Mouse (Mus musculus): ENCODE measurements around the gene Agtr1a. TPM values are rescaled to one million over a fixed set of nuclear protein-coding genes. Genes with fewer than 3 reads are reported as not detected.

Agtr1a gene
- 1 to 10 TPM in 1 of 2 experiments, under 1 TPM in 1; 0.91 to 1.1 TPM for total RNA-seq (2021)
- long read RNA-seq, experiment 1 = 0 reads
- long read RNA-seq, experiment 2 = 0 reads

DNA sequence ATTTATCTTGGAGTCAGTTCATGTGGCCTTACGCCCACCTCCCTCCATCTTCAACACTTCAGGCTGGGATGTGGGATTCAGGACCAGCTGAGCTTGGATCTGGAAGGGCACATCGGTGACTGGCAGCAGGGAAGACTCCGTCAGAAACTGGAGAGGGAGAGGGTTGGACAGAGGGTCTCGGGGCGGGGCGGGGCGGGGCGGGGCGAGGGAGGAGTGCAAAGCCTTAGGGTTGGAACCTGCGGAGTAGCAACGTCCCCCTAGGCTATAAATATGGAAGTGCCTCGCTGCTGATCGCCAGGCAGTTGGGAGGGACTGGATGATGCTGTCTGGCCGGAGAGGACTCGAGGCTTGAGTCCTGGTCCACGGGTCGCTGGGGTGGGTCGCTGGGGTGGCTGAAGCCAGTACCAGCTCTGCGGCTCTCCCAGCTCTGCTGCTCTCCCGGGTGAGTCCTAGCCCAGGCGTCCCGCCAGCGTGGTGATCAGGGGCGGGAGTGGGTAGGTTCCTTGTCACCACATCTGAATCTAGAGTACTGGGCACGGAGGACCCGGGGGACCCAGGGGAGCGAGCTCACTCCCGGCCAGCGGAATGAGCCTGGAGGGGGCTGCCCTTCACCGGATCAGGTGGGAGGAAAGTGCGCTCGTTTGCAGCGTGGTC, at the start of gene Agtr1a:
Gene Agtr1a (plus strand): TSS at position 294 of the 654 bp plus-strand sequence.
- H3K27ac ChIP-seq = no peak within 1 kb of the TSS
- DNase-seq (ENCODE audit: extremely low spot score in 1 of 2, low spot score in 2 of 2) = peak; percentile 18 to 41
- TF ChIP-seq CTCF (IDR thresholded peaks at IDR 0.05) = no peak
- intact Hi-C loops (cut with DNase I) = no loop called here
- H3K4me3 ChIP-seq = peak within 1 kb of the TSS; percentile 48

DNA sequence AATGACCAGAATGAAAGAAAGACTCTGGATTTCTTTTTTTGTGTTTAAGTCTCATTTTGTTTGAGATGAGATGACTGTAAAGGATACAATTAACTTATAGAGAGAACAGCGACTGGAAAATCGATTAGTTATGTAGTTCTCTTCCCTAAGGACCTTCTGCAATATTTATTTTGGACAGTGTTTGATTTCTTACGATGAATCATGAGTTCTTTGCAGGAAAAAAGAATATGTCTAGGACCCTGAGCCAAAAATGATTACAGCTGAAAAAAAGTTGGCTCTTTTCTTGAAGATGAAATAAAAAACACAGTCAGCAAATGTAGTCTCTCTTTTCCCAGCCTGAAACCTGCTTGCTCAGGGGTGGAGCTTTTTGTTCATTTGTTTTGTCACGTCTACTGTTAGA, 26.0 kb upstream of the Agtr1a start:
- DNase-seq (ENCODE audit: extremely low spot score in 1 of 2, low spot score in 2 of 2) = no peak
- intact Hi-C loops (cut with DNase I) = no loop called here
- Histone ChIP-seq H3K27ac (no peak overlapping the region), H3K4me3 (no peak overlapping the region)
- no peak for TF ChIP-seq CTCF (IDR thresholded peaks at IDR 0.05)

DNA sequence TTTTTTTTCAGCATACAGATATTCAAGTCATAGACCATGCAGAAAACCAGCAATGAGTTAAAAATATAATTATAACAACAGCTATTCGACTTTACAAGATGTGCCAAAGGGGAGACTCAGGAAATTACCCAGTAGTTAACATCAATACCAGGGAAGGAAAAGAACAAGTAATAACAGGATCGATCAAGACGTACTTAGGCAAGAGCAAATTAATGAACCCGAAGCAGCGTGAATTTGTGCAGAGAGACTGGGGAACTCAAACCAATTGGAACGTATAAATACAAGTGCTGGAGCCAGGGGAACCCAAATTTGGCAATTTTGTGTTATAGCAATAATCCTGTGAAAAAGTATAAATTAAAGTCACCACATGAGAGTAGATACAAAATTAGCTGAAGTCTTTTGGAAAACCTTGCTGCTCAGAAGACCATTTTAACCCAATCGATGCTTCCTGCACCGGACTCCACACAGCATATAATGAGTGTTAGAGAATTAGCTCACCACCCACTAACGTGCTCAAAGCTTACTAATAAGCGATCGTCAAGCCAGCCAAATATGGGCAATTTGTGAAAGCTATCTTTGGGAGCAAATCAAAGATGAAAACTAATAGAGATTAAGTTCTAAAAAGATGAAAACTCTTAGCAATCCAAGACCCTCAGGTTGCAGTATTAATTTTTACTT, 11.4 kb upstream of the Agtr1a start:
- intact Hi-C loops (cut with DNase I) = no loop called here
- Histone ChIP-seq H3K4me3 (no peak overlapping the region), H3K27ac (no peak overlapping the region)
- TF ChIP-seq CTCF (IDR thresholded peaks at IDR 0.05) = no peak
- DNase-seq (ENCODE audit: extremely low spot score in 1 of 2, low spot score in 2 of 2) = no peak

DNA sequence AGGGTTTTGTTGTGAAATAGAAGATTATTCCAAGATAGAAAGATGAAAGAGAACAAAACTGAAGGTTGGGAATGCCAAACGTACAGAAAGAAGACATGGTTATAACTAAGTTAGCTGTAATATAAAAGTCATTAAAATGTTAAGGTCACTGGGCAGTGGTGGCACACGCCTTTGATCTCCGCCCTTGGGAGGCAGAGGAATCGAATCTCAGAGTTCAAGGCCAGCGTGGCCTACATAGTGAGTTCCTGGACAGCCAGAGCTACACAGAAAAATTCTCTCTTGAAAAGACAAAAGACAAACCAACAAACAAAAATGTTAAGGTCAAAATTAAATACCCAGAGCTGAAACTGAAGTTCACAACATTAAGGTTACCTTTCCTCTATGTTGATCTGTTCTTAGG, 5.2 kb upstream of the Agtr1a start:
- Histone ChIP-seq H3K27ac (no peak overlapping the region), H3K4me3 (no peak overlapping the region)
- intact Hi-C loops (cut with DNase I) = no loop called here
- no peak for DNase-seq (ENCODE audit: extremely low spot score in 1 of 2, low spot score in 2 of 2)
- TF ChIP-seq CTCF (IDR thresholded peaks at IDR 0.05) = no peak

DNA sequence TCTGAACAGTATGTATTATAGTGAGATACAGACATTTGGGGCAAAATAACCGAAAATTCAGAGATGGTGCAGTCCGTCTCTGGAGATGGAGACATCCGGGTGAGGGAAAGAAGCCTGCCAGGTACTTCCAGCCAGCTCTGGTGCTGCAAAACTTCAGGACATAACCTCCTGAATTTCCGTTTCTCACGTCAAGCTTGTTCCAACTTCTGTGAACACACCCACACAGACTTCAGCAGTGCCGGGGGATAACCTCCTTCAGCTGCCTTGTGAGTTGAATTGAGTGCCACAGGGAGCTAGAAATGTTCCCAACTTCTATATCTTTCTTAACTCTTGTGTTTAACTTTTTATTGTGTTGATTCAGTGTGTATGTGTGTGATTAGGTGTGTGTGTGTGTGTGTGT, 4.4 kb upstream of the Agtr1a start:
- TF ChIP-seq CTCF (IDR thresholded peaks at IDR 0.05) = no peak
- Histone ChIP-seq H3K27ac (no peak overlapping the region), H3K4me3 (no peak overlapping the region)
- DNase-seq (ENCODE audit: extremely low spot score in 1 of 2, low spot score in 2 of 2) = no peak
- intact Hi-C loops (cut with DNase I) = no loop called here

DNA sequence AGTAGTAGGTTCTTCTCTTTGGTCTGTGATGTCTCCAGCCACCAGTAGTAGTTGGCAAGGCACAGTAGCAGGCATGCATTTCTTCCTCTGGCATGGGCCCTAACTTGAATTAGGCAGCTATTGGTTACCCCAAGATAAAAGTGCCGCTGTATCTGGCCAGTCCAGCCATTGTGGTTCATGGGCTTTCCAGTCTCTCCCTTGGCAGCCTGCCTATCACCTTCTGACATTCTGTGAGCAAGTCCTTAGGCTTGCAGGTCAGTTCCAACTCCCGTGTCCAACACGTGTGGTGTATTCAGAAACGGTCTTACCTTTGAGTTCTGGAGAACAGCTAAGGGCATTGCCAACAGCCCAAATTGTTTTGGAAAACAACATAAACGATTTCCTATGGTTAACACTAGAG, 3.7 kb upstream of the Agtr1a start:
- Histone ChIP-seq H3K4me3 (no peak overlapping the region), H3K27ac (no peak overlapping the region)
- intact Hi-C loops (cut with DNase I) = no loop called here
- TF ChIP-seq CTCF (IDR thresholded peaks at IDR 0.05) = no peak
- no peak for DNase-seq (ENCODE audit: extremely low spot score in 1 of 2, low spot score in 2 of 2)

DNA sequence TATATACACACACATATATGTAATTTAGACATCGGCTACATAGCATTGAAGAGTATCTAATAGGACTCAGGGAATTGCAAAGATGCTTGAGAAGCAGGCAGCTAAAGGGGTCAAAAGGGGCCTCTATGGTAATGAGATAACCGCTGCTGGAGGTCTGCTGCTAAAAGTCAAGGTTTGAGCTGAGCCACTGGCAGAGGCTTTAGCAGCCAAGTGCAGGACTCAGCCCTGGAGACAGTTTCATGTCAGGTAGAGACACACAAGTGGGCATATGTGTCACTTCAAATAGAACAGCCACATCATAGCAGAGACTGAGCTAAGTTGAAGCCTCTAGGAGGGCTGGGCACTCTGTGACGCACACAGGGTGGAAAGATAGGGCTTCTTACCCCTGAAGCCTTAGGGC, 1.6 kb upstream of the Agtr1a start:
- no peak for DNase-seq (ENCODE audit: extremely low spot score in 1 of 2, low spot score in 2 of 2)
- no peak overlapping the region for H3K27ac ChIP-seq
- no peak for TF ChIP-seq CTCF (IDR thresholded peaks at IDR 0.05)
- H3K4me3 ChIP-seq = no peak overlapping the region
- intact Hi-C loops (cut with DNase I) = no loop called here

DNA sequence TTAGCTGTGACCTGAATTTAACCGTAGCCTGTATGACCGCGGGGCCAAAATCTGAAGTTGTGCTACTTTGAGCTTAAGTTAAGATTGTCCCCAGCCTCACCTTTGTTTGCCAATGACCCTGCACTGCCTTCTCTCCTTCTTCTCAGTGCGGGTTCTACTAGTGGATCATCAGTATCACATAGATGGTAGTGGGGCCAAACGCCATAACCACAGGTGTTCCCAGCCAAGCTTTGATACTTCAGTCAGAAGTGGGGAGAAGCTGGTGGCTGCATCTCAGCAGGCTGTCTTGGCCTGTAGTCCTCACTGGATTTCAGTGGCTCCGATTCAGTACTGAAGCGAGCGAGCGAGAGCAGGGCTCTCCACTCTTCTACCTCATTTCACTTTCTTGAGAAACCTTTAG, 672 bp downstream of the Agtr1a start:
- no peak for DNase-seq (ENCODE audit: extremely low spot score in 1 of 2, low spot score in 2 of 2)
- peak overlapping the region; percentile 48 for H3K4me3 ChIP-seq
- TF ChIP-seq CTCF (IDR thresholded peaks at IDR 0.05) = no peak
- H3K27ac ChIP-seq = no peak overlapping the region
- intact Hi-C loops (cut with DNase I) = no loop called here

DNA sequence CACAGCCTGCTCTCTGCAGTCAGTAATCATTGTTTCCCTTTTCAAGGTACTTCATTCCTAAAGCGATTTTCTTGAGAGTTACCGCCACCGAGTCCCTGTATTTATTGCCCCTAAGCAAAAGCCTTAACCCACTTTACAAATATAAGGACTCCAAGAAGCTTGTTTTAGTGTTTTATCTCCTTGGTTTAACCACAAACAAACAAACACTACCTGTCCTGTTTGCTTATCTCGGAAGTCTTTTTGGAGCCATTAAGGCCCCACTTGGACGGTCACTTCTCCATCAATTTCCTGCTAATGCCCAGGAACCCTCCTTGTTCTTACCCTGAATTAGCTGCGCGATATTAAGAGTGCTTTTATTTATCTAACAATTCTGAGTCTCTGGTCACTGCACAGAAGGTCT, 1.4 kb downstream of the Agtr1a start:
- intact Hi-C loops (cut with DNase I) = no loop called here
- DNase-seq (ENCODE audit: extremely low spot score in 1 of 2, low spot score in 2 of 2) = no peak
- no peak overlapping the region for H3K4me3 ChIP-seq
- TF ChIP-seq CTCF (IDR thresholded peaks at IDR 0.05) = no peak
- no peak overlapping the region for H3K27ac ChIP-seq

DNA sequence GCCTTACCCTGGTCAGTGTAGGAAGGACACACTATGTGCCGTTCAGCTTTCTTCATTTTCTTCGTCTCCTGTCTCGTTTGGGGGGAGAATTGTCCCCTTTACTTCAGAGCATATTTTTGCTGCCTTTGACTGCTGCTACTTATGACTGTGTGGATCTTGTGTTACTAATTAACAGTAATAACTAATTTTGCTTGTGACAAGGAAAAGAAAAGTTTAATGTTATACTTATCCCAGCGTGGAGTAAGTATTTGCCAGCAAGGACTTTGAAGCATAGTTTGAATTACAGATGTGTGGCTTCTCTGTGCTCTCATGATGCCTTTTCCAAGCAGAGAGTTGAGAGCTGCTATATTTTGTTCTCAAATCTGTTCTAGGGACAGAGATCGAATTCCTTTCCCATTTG, 2.3 kb downstream of the Agtr1a start:
- intact Hi-C loops (cut with DNase I) = no loop called here
- H3K4me3 ChIP-seq = no peak overlapping the region
- no peak for DNase-seq (ENCODE audit: extremely low spot score in 1 of 2, low spot score in 2 of 2)
- TF ChIP-seq CTCF (IDR thresholded peaks at IDR 0.05) = no peak
- no peak overlapping the region for H3K27ac ChIP-seq

DNA sequence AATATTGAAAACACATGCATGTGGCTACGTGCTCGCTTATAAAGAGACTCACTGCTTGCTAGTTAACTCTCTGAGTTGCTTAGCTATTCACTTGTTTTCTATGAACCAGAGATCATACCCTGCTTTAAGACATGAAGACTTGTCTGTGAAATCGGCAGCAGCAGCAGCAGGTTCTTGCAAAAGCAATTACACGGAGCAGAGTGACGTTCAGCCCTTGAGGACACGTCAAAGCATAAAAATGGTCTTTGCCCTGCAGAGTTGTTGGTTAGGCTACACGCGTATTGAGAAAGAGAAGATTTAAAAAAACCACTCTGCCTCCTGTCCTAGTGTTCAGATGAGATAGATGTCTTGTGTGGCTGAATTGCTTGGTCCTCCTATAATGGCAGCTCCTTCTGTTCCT, 3.7 kb downstream of the Agtr1a start:
- intact Hi-C loops (cut with DNase I) = no loop called here
- Histone ChIP-seq H3K27ac (no peak overlapping the region), H3K4me3 (no peak overlapping the region)
- no peak for TF ChIP-seq CTCF (IDR thresholded peaks at IDR 0.05)
- DNase-seq (ENCODE audit: extremely low spot score in 1 of 2, low spot score in 2 of 2) = no peak

DNA sequence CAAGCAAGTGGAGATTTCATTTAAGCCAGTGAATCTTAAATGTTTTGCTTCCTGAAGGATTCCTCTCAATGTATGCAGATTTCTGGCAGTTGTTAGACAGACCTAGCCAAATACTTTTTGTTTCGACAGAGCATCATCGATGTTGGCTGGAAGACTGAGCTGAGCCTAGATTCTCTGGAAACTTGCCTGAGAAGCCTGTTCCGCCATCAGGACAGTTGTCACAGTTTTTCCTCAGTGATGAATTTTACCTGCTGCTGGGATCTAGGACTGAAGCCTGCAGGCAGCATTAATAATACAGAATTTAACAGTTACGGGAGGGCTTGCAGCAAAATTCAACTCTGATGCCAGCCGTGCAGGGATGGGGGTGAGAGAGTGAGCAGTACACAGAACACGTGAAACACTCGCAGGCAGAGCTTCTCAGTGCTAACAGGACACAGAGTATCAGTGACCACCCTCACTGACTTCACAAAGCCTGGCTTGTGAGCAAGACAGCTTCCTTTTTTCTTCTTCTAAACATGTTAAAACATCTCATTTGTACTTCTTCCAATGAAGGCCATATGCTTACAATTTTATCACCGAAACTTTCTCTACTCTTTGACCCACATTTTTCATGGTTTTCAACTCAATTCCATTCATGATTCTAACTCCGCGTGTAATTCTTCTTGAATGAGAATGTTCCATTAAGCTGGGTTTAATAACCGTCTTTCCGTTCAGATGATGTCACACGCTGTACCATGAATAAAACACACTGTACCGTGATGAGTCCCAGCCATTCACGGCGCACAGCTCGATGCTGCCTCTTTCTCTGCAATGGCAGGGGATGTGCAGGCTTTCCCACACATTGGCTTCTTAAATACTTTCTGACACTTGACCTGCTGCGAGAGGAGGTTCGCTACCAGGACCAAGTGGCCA, 6.0 kb downstream of the Agtr1a start:
- no peak for DNase-seq (ENCODE audit: extremely low spot score in 1 of 2, low spot score in 2 of 2)
- H3K27ac ChIP-seq = no peak overlapping the region
- no peak for TF ChIP-seq CTCF (IDR thresholded peaks at IDR 0.05)
- H3K4me3 ChIP-seq = no peak overlapping the region
- intact Hi-C loops (cut with DNase I) = no loop called here

Data from left cerebral cortex, adult 2 months (tissue).